Mouse (Mus musculus) lung, postnatal 4 days (tissue): ENCODE measurements around the gene Cdrt4.

Source experiments
- DNase-seq, 2 experiments: peaks; one replicate each; pipeline ENCODE4 v3.0.0; 2021

The Cdrt4 gene

GRCm38 (mm10) chr11:62951012-62951411 is at the start of gene Cdrt4:
Cdrt4 (plus strand) TSS chr11:62951193.
- no peak for DNase-seq

- DNase-seq: peak in 1 of 2 experiments; percentile 75
Measured at GRCm38 (mm10) chr11:62901699-62902323, 49.2 kb upstream of the Cdrt4 start.

GRCm38 (mm10) chr11:62903871-62904495 is 47.0 kb upstream of the Cdrt4 start:
- peak; percentile 17 to 30 for DNase-seq

GRCm38 (mm10) chr11:62909720-62910306 is 41.2 kb upstream of the Cdrt4 start:
- DNase-seq: peak in 1 of 2 experiments; percentile 17

GRCm38 (mm10) chr11:62911362-62911761 is 39.6 kb upstream of the Cdrt4 start:
- DNase-seq: no peak

- DNase-seq: no peak
Measured at GRCm38 (mm10) chr11:62913141-62913540, 37.9 kb upstream of the Cdrt4 start.

GRCm38 (mm10) chr11:62914532-62914931 is 36.5 kb upstream of the Cdrt4 start:
- peak in 1 of 2 experiments; percentile 43 for DNase-seq

GRCm38 (mm10) chr11:62915486-62915885 is 35.5 kb upstream of the Cdrt4 start:
- DNase-seq: peak in 1 of 2 experiments; percentile 38

GRCm38 (mm10) chr11:62916765-62917164 is 34.2 kb upstream of the Cdrt4 start:
- peak in 1 of 2 experiments; percentile 31 for DNase-seq

GRCm38 (mm10) chr11:62919946-62920742 is 30.8 kb upstream of the Cdrt4 start:
- no peak for DNase-seq

GRCm38 (mm10) chr11:62920743-62921050 is 30.3 kb upstream of the Cdrt4 start:
- DNase-seq: no peak

GRCm38 (mm10) chr11:62921052-62921977 is 29.7 kb upstream of the Cdrt4 start:
- peak; percentile 94 for DNase-seq

- peak in 1 of 2 experiments; percentile 52 for DNase-seq
Measured at GRCm38 (mm10) chr11:62924091-62924761, 26.8 kb upstream of the Cdrt4 start.

GRCm38 (mm10) chr11:62929799-62930198 is 21.2 kb upstream of the Cdrt4 start:
- DNase-seq: peak; percentile 21 to 45

GRCm38 (mm10) chr11:62930574-62930973 is 20.4 kb upstream of the Cdrt4 start:
- no peak for DNase-seq

- DNase-seq: no peak
Measured at GRCm38 (mm10) chr11:62931141-62931540, 19.9 kb upstream of the Cdrt4 start.

GRCm38 (mm10) chr11:62933099-62933498 is 17.9 kb upstream of the Cdrt4 start:
- DNase-seq: no peak

GRCm38 (mm10) chr11:62934795-62935514 is 16.0 kb upstream of the Cdrt4 start:
- no peak for DNase-seq

GRCm38 (mm10) chr11:62937986-62938385 is 13.0 kb upstream of the Cdrt4 start:
- DNase-seq: no peak

GRCm38 (mm10) chr11:62938921-62939320 is 12.1 kb upstream of the Cdrt4 start:
- DNase-seq: no peak

- DNase-seq: no peak
Measured at GRCm38 (mm10) chr11:62940176-62940575, 10.8 kb upstream of the Cdrt4 start.
